Mouse (Mus musculus) urinary bladder, postnatal 0 days (tissue): ENCODE results near the gene Trip10. TPM values are rescaled to one million over a fixed set of nuclear protein-coding genes. Genes with fewer than 3 reads are reported as not detected.

Source experiments
- microRNA-seq: library from miRNA; unstranded; fragments of <30 nt; microRNA quantifications from one replicate; pipeline ENCODE4, GENCODE M21; 2016
- polyA plus RNA-seq: library from polyadenylated mRNA; unstranded; fragments of >200 nt; fragmentation: Nextera tagmentation; extraction: Ambion mirVana; gene quantifications from 2 replicates; pipeline ENCODE4 v1.2.1, GENCODE M21; 2015

The Trip10 gene
- polyA plus RNA-seq, result 37.0 and 40.2 TPM in 2 replicates

GRCm38 (mm10) chr17:57249186-57250181 lies at the start of gene Trip10:
TSS of gene Trip10 (plus strand) at chr17:57249455.

GRCm38 (mm10) chr17:57228014-57228413 lies 21.2 kb upstream of the Trip10 start, which contains the start of gene C3:
TSS of gene C3 (minus strand) at chr17:57228136.

GRCm38 (mm10) chr17:57248201-57248699 lies 1.0 kb upstream of the Trip10 start, which contains the start of gene Gpr108:
TSS of gene Gpr108 (minus strand) at chr17:57248446.

GRCm38 (mm10) chr17:57278943-57279590 lies 29.8 kb downstream of the Trip10 start, which contains the start of gene Vav1:
TSS of gene Vav1 (plus strand) at chr17:57279100.

Small RNAs within 50 kb of the gene (microRNA-seq; reads per million reads assigned to microRNA genes)
- not detected for gene Mir6978

Other genes with a start within 250 kb of the Trip10 start
- gene Pspn, start 249.4 kb upstream of the Trip10 start, polyA plus RNA-seq, result 0.30 and 1.0 TPM in 2 replicates
- gene Gtf2f1, start 238.2 kb upstream of the Trip10 start, polyA plus RNA-seq, result 37.8 and 42.8 TPM in 2 replicates
- 0.22 and 0.35 TPM in 2 replicates for gene Gm17949, start 238.0 kb upstream of the Trip10 start, polyA plus RNA-seq
- 19.1 and 23.0 TPM in 2 replicates for gene Khsrp, start 217.9 kb upstream of the Trip10 start, polyA plus RNA-seq
- gene Slc25a41, start 207.8 kb upstream of the Trip10 start, polyA plus RNA-seq, result not detected in 2 replicates
- gene Crb3, start 190.3 kb upstream of the Trip10 start, polyA plus RNA-seq, result 15.0 and 16.8 TPM in 2 replicates
- gene Slc25a23, start 189.6 kb upstream of the Trip10 start, polyA plus RNA-seq, result 8.5 and 9.0 TPM in 2 replicates
- gene Dennd1c, start 170.9 kb upstream of the Trip10 start, polyA plus RNA-seq, result 1.1 and 3.1 TPM in 2 replicates
- 6.7 and 8.1 TPM in 2 replicates for gene Tubb4a, start 161.7 kb upstream of the Trip10 start, polyA plus RNA-seq
- 5.6 and 6.2 TPM in 2 replicates for gene Tnfsf9, start 144.1 kb upstream of the Trip10 start, polyA plus RNA-seq
- gene Cd70, start 99.7 kb upstream of the Trip10 start, polyA plus RNA-seq, result 0.20 TPM in 1 of 2 replicates, not detected in the other
- 0.08 and 0.65 TPM in 2 replicates for gene Tnfsf14, start 55.3 kb upstream of the Trip10 start, polyA plus RNA-seq
- gene C3, start 21.3 kb upstream of the Trip10 start, polyA plus RNA-seq, result 24.9 and 30.2 TPM in 2 replicates
- gene Gpr108, start 1.0 kb upstream of the Trip10 start, polyA plus RNA-seq, result 35.5 and 36.8 TPM in 2 replicates
- 1.7 and 5.3 TPM in 2 replicates for gene Vav1, start 29.6 kb downstream of the Trip10 start, polyA plus RNA-seq
- 8.1 and 9.9 TPM in 2 replicates for gene Adgre1, start 109.2 kb downstream of the Trip10 start, polyA plus RNA-seq